Mouse (Mus musculus) testis, adult 2 months (tissue): ENCODE measurements around the gene Nup93. TPM values are rescaled to one million over a fixed set of nuclear protein-coding genes. Genes with fewer than 3 reads are reported as not detected.

Source experiments
- H3K27ac ChIP-seq: fragments of 200-500 bp; 2 replicates; pipeline ENCODE4 v1.5.1; 2012; ENCODE audit warnings: low read depth, low read length; ENCODE audit not compliant: control insufficient read depth, insufficient read depth
- H3K27me3 ChIP-seq: fragments of 200-500 bp; 2 replicates; pipeline ENCODE4 v1.6.1; 2012; ENCODE audit warnings: mild to moderate bottlenecking, low read length, moderate library complexity; ENCODE audit not compliant: control insufficient read depth, insufficient read depth
- H3K36me3 ChIP-seq: fragments of 200-500 bp; 2 replicates; pipeline ENCODE4 v1.6.1; 2012; ENCODE audit warnings: mild to moderate bottlenecking, low read length; ENCODE audit not compliant: control insufficient read depth, insufficient read depth
- H3K4me1 ChIP-seq: fragments of 200-500 bp; 2 replicates; pipeline ENCODE4 v1.6.1; 2012; ENCODE audit warnings: low read length; ENCODE audit not compliant: control insufficient read depth, insufficient read depth
- H3K4me3 ChIP-seq: fragments of 200-500 bp; 2 replicates; pipeline ENCODE4 v1.5.1; 2012; ENCODE audit warnings: low read depth, mild to moderate bottlenecking, low read length, moderate library complexity, mixed read lengths; ENCODE audit not compliant: control insufficient read depth
- CTCF ChIP-seq: fragments of 200-500 bp; IDR thresholded peaks from 2 replicates; pipeline ENCODE4 v1.5.1; 2012; ENCODE audit warnings: low read depth, mild to moderate bottlenecking, inconsistent platforms, low read length, moderate library complexity; ENCODE audit not compliant: control insufficient read depth, insufficient read depth, insufficient replicate concordance
- POLR2A ChIP-seq: fragments of 200-500 bp; IDR thresholded peaks from 2 replicates; pipeline ENCODE4 v1.6.1; 2012; ENCODE audit warnings: low read depth, mild to moderate bottlenecking, inconsistent platforms, low read length, moderate library complexity; ENCODE audit not compliant: control insufficient read depth
- polyA plus RNA-seq: library from polyadenylated mRNA; depleted of rRNA; stranded (reverse); fragments of >200 nt; gene quantifications from 2 replicates; pipeline ENCODE4 v1.2.3, GENCODE M21; 2012

Nup93 gene
- polyA plus RNA-seq, 1 experiment: 27.1 TPM

DNA sequence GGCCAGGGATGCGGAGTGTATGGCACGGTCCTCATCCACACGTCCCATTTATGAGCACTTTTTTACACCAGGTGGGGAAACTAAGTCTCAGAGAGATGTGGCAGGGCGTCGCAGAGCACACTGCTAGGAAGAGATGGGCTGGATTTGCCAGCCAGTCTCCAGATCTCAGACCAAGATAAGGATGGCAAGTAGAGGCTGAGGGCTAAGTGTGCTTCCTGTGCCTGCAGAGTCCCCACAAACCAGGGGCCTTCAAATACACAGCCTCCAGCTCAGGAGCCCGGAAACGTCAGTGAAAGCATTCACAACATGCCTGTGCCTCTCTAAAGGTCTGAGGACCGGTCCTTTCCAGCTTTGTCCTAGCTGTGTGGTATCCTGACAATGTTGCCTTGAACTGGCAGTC, 123.2 kb downstream of the Nup93 start:
- Histone ChIP-seq H3K27me3 (no peaks in the 10 kb centered on the region), H3K4me3 (no peak overlapping the region), H3K4me1 (no peaks in the 10 kb centered on the region), H3K27ac (no peak overlapping the region), H3K36me3 (no peaks in the 10 kb centered on the region)
- TF ChIP-seq CTCF (no peak), POLR2A (no peak)

DNA sequence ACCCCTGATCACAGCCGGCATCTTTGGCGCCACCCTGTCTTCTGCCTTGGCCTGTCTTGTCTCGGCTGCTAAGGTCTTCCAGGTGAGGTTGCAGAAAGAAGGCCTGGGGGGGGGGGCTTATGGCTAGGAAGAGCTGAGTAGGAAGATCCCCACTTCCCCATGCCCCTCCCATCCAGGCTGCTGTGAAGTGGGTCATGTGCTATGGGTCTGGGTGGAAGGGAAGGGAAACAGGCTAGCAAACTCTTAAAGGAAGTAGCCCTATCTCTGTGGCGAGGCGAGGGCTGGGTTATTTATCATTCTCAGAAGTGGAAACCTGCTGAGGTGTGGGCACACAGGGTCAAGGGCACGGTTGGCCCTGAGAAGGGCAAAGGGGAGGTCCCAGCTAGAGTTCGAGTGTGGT, 126.4 kb downstream of the Nup93 start:
- Histone ChIP-seq H3K27me3 (no peaks in the 10 kb centered on the region), H3K4me3 (no peak overlapping the region), H3K27ac (no peak overlapping the region), H3K36me3 (no peaks in the 10 kb centered on the region), H3K4me1 (peaks cover 4% of the 10 kb centered on the region; the same call in 1 of the 2 replicates)
- TF ChIP-seq CTCF: 0 out of 2 replicates have a peak, but pooled peaks have one; percentile 8
- no peak for TF ChIP-seq POLR2A

DNA sequence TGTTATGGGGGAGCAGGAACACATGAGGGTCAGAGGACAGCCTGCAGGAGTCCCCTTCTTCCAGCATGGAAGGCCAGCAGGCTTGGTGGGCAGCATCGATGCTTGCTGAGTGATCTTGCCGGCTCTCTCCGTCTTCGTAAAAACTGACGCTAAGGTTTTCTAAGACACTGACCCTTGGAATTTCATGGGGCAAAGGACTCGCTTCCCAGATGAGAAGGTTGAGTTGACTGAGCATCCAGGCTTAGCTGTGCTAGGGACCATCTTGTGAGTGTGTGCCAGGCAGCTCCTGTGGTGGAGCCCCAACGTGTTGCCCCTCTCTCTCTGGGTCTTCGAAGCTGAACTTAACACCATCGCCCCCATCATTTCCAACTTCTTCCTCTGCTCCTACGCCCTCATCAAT, 128.3 kb downstream of the Nup93 start:
- no peak overlapping the region for H3K27ac ChIP-seq
- no peak overlapping the region for H3K4me3 ChIP-seq
- H3K27me3 ChIP-seq: no peaks in the 10 kb centered on the region
- no peaks in the 10 kb centered on the region for H3K36me3 ChIP-seq
- TF ChIP-seq POLR2A (no peak), CTCF (no peak)
- H3K4me1 ChIP-seq: peaks cover 4% of the 10 kb centered on the region; the same call in 1 of the 2 replicates

DNA sequence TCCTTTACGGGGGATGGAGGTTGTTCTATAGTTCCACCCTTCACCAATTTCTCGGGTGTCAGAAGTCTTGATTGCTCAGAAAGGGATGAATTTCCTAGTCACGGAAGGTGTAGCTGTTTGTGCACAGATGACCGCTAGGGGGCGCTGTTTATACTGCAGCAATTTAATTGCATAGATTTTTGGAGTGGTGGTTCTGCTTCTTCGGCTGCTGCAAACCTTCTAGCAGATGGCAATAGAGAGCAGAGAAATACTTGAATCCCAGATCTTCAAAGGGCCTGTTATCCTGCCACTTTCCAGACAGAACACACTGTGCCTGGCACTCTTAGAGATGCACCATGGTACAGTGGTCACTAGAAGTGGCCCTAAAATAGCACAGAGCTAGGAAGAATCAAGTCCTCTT, 128.9 kb downstream of the Nup93 start:
- Histone ChIP-seq H3K4me1 (peaks cover 4% of the 10 kb centered on the region; the same call in 1 of the 2 replicates), H3K27me3 (no peaks in the 10 kb centered on the region), H3K36me3 (no peaks in the 10 kb centered on the region), H3K4me3 (no peak overlapping the region), H3K27ac (no peak overlapping the region)
- no peak for TF ChIP-seq POLR2A
- TF ChIP-seq CTCF: peak; percentile 18; the same call in 1 of the 2 replicates

DNA sequence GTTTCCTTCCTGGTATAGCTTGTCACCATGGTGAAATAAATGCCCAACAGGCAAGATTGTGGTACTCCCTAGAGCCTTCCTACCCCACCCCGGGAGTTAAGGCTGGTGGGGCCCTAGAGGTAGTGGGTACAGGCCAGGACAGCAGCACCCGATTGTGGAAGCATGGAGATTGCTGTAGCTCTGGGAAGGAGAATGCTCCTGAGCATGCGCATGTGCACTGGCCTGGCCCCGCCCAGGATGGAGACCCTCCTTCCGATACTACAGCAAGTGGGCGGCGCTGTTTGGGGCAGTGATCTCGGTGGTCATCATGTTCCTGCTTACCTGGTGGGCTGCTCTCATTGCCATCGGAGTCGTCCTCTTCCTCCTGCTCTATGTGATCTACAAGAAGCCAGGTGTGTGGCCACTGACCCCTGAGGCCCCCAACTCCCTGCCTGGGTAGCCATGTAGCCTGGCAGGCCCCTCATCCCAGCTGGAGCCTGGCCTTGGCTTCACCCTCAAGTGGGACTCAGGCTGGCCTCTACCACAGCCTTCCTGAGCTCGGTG, 129.5 kb downstream of the Nup93 start:
- Histone ChIP-seq H3K4me1 (peaks cover 4% of the 10 kb centered on the region; the same call in 1 of the 2 replicates), H3K4me3 (no peak overlapping the region), H3K27me3 (no peaks in the 10 kb centered on the region), H3K36me3 (no peaks in the 10 kb centered on the region), H3K27ac (no peak overlapping the region)
- TF ChIP-seq POLR2A (no peak), CTCF (no peak)

DNA sequence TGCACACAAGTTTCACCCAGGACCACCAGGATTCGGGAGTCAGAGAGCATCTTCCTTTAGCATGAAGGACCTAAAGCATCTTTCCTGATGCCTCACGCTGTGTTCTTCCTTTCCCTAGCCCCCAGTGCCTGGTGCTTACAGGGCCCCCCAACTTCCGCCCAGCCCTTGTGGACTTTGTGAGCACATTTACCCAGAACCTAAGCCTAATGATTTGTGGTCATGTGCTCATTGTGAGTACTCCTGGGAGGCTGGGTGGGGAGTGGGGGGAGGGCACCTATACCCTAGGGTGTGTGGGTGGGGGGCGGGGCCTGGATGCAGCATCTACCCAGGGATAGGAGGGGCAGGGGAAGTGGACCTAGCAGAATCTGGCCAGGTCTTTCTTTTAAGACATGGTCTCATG, 131.3 kb downstream of the Nup93 start:
- Histone ChIP-seq H3K27me3 (no peaks in the 10 kb centered on the region), H3K4me1 (peaks cover 4% of the 10 kb centered on the region; the same call in 1 of the 2 replicates), H3K4me3 (no peak overlapping the region), H3K36me3 (no peaks in the 10 kb centered on the region), H3K27ac (no peak overlapping the region)
- no peak for TF ChIP-seq POLR2A

DNA sequence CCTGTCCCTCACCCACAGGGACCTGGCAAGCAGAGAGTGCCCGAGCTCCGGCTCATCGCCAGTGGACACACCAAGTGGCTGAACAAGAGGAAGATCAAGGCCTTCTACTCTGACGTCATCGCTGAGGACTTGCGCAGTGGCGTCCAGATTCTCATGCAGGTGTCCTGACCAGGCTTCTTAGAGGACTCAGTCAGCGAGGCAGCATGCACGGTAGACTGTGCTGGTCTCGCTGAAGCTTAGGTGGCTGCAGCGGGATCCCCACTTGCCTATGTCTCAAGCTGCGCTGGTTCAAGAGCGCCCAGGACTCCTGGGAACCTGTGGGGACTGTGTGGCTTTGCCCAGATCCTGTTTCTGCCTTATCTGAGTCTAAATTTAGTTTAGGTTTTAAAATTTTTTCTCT, 131.9 kb downstream of the Nup93 start:
- Histone ChIP-seq H3K4me1 (peaks cover 4% of the 10 kb centered on the region; the same call in 1 of the 2 replicates), H3K36me3 (no peaks in the 10 kb centered on the region), H3K27ac (no peak overlapping the region), H3K4me3 (no peak overlapping the region), H3K27me3 (no peaks in the 10 kb centered on the region)
- TF ChIP-seq POLR2A (no peak), CTCF (no peak)

DNA sequence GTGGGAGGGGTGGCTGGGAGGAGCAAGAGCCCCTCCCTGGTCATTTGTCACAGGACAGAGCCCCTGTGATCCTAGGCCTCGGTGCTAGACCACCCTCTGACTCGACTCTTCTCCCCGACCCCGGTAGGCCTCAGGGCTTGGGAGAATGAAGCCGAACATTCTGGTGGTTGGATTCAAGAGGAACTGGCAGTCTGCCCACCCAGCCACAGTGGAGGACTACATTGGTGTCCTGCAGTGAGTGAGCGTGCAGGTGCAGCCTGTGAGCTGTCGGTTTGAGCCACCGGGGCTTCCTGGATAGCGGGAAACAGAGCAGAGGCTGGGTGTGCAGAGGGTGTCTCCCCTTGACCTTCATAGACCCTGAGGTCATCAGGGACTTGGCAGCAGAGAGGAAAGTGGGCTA, 134.1 kb downstream of the Nup93 start:
- no peak overlapping the region for H3K4me3 ChIP-seq
- H3K4me1 ChIP-seq: peaks cover 4% of the 10 kb centered on the region; the same call in 1 of the 2 replicates
- no peak for TF ChIP-seq CTCF
- no peak for TF ChIP-seq POLR2A
- no peaks in the 10 kb centered on the region for H3K36me3 ChIP-seq
- no peaks in the 10 kb centered on the region for H3K27me3 ChIP-seq
- no peak overlapping the region for H3K27ac ChIP-seq
